Comparison of ENCODE assay signal across 8 mouse cellular contexts in the genomic region with DNA sequence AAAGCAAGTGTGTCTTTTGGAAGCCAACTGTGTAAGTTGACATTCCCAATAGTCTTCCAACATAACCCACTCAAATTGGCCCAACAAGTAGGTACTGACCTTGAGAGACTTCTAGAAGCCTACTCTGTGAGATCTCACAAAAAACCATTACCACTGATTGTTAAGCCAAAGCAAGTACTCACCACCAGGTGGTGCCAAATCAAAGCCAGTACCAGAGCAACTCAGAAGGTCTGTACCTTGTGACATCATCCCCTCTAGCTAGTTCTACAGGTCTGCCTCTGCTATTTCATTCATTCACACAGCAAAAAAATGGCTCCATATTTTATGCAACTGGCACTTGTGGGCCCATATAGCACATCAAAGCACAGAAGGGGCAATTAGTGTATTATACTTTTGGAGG. TPM values are rescaled to one million over a fixed set of nuclear protein-coding genes. Genes with fewer than 3 reads are reported as not detected.
A peak's percentile ranks its signal among the peaks of the same experiment; 100 is the strongest.
DNase-seq lines count a peak whose midpoint lies in the region; ATAC-seq and TF ChIP-seq lines count a peak whose summit lies in the region.

No protein-coding gene starts in this region.

- H3K36me3 ChIP-seq in forebrain, embryonic 14.5 days (ENCODE audit: control insufficient read depth, insufficient read depth, low read length), result no peaks in the 10 kb centered on the region
- H3K36me3 ChIP-seq in forebrain, embryonic 10.5 days (replicated peaks), result no peaks in the 10 kb centered on the region
- H3K36me3 ChIP-seq in hindbrain, postnatal 0 days (ENCODE audit: insufficient read depth, low read length), result no peaks in the 10 kb centered on the region
- no peaks in the 10 kb centered on the region for H3K36me3 ChIP-seq in liver, embryonic 16.5 days (ENCODE audit: control insufficient read depth, insufficient read depth)

- H3K4me1 ChIP-seq in forebrain, embryonic 14.5 days (ENCODE audit: control insufficient read depth, insufficient read depth, low read length), result peaks cover 4% of the 10 kb centered on the region; the same call in 1 of the 2 replicates
- peaks cover 12% of the 10 kb centered on the region for H3K4me1 ChIP-seq in forebrain, embryonic 10.5 days
- H3K4me1 ChIP-seq in hindbrain, postnatal 0 days (ENCODE audit: insufficient read depth, low read length), result no peaks in the 10 kb centered on the region
- no peaks in the 10 kb centered on the region for H3K4me1 ChIP-seq in liver, embryonic 16.5 days (ENCODE audit: control insufficient read depth, low read depth, low read length)

- peak; percentile 59 for DNase-seq in forebrain, embryonic 14.5 days (ENCODE audit: low spot score)
- DNase-seq in forebrain, embryonic 10.5 days (ENCODE audit: extremely low spot score, low spot score), result no peak
- peak; percentile 84 for DNase-seq in 416B (ENCODE audit: low read depth)
- DNase-seq in adrenal gland, adult 18-20 months (ENCODE audit: low spot score in 2 of 2), result peak; percentile 44 to 48
- DNase-seq in embryo, embryonic 11.5 days (ENCODE audit: low read depth, low spot score), result peak; percentile 24
- peak; percentile 52 for DNase-seq in hindbrain, postnatal 0 days (ENCODE audit: low spot score)
- peak; percentile 14 for DNase-seq in skeletal muscle tissue, adult 2 months (ENCODE audit: low read depth, low spot score)

- no peak overlapping the region for H3K4me2 ChIP-seq in forebrain, embryonic 14.5 days (ENCODE audit: low read length)
- no peak overlapping the region for H3K4me2 ChIP-seq in hindbrain, postnatal 0 days (ENCODE audit: low read depth, low read length)
- H3K4me2 ChIP-seq in liver, embryonic 16.5 days (ENCODE audit: low read depth, low read length), result no peak overlapping the region

- 0 out of 2 replicates have a peak, but pooled peaks cover 2% of the 10 kb centered on the region for H3K9me3 ChIP-seq in forebrain, embryonic 14.5 days (replicated peaks; ENCODE audit: control insufficient read depth, low read length)
- H3K9me3 ChIP-seq in forebrain, embryonic 10.5 days, result no peaks in the 10 kb centered on the region
- H3K9me3 ChIP-seq in hindbrain, postnatal 0 days (ENCODE audit: low read length), result no peaks in the 10 kb centered on the region
- no peaks in the 10 kb centered on the region for H3K9me3 ChIP-seq in liver, embryonic 16.5 days (replicated peaks; ENCODE audit: control insufficient read depth, low read length)

- no peak overlapping the region for H3K27ac ChIP-seq in forebrain, embryonic 14.5 days (ENCODE audit: low read depth, low read length)
- H3K27ac ChIP-seq in forebrain, embryonic 10.5 days, result no peak overlapping the region
- no peak overlapping the region for H3K27ac ChIP-seq in hindbrain, postnatal 0 days
- H3K27ac ChIP-seq in liver, embryonic 16.5 days (ENCODE audit: low read length), result no peak overlapping the region

- no peak overlapping the region for H3K9ac ChIP-seq in forebrain, embryonic 14.5 days (ENCODE audit: low read length)
- no peak overlapping the region for H3K9ac ChIP-seq in hindbrain, postnatal 0 days (replicated peaks; ENCODE audit: low read length)
- H3K9ac ChIP-seq in liver, embryonic 16.5 days (ENCODE audit: low read depth, low read length), result no peak overlapping the region

- no peak for ATAC-seq in forebrain, embryonic 14.5 days
- ATAC-seq in hindbrain, postnatal 0 days, result no peak
- ATAC-seq in liver, embryonic 16.5 days (ENCODE audit: low read depth), result peak; percentile 37; the same call in 1 of the 2 replicates

- H3K4me3 ChIP-seq in forebrain, embryonic 14.5 days (ENCODE audit: low read depth, low read length), result no peak overlapping the region
- no peak overlapping the region for H3K4me3 ChIP-seq in forebrain, embryonic 10.5 days
- no peak overlapping the region for H3K4me3 ChIP-seq in hindbrain, postnatal 0 days (ENCODE audit: low read length)
- H3K4me3 ChIP-seq in liver, embryonic 16.5 days (ENCODE audit: low read depth, low read length), result no peak overlapping the region

- H3K27me3 ChIP-seq in forebrain, embryonic 14.5 days (replicated peaks; ENCODE audit: control insufficient read depth, insufficient read depth, low read length), result no peaks in the 10 kb centered on the region
- H3K27me3 ChIP-seq in forebrain, embryonic 10.5 days (ENCODE audit: poor library complexity, severe bottlenecking), result no peaks in the 10 kb centered on the region
- no peaks in the 10 kb centered on the region for H3K27me3 ChIP-seq in hindbrain, postnatal 0 days (ENCODE audit: insufficient read depth, low read length)
- no peaks in the 10 kb centered on the region for H3K27me3 ChIP-seq in liver, embryonic 16.5 days (ENCODE audit: control insufficient read depth, insufficient read depth, low read depth, low read length)

- TF ChIP-seq CTCF in hindbrain, postnatal 0 days (IDR thresholded peaks at IDR 0.05; ENCODE audit: low read depth), result peak; percentile 74

RNA-seq across cellular contexts. Expression of a gene that starts 51.6 kb away (rescaled TPM):
- 80.9 and 92.9 TPM in 2 replicates for polyA plus RNA-seq in forebrain, embryonic 14.5 days (2014; fragmentation: Nextera tagmentation; extraction: Ambion mirVana)
- 111 and 112 TPM in 2 replicates for polyA plus RNA-seq in forebrain, embryonic 10.5 days (2016; fragmentation: Nextera tagmentation; extraction: Ambion mirVana)
- 10 to 100 TPM; 48.1 to 54.0 TPM for total RNA-seq in adrenal gland, adult 18-20 months (2021)
- 39.7 and 49.9 TPM in 2 replicates for total RNA-seq in hindbrain, postnatal 0 days (2014; rRNA removed)
- polyA plus RNA-seq in hindbrain, postnatal 0 days (2015; fragmentation: Nextera tagmentation; extraction: Ambion mirVana), result 102 and 105 TPM in 2 replicates
- polyA plus RNA-seq in liver, embryonic 16.5 days (2015; fragmentation: Nextera tagmentation; extraction: Ambion mirVana), result 29.7 and 34.4 TPM in 2 replicates
